Mouse (Mus musculus): Measurements from ENCODE around the gene Gm26661. TPM values are rescaled to one million over a fixed set of nuclear protein-coding genes. Genes with fewer than 3 reads are reported as not detected.

Gm26661 gene
- polyA plus RNA-seq, 1 experiment from 2014 or later: not detected

DNA sequence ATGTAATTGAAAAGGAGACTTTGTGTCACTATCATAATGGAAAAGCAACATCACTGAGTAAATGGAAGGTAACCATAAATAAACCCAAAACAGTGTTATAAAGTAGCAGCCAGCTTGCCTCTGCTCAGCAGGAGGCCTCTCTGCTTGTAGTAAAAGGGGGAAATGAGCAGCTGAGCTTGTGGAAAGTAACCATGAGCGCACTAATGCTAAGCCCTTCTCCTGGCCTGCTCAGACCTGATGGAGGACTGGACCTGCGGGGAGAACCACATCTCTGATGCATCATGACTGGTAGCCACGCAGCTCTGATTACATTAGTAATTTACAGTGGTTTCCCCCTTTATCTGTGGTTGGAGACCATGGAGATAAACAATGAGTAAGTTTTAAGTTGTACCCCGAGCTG, 42.1 kb downstream of the Gm26661 start:
- Histone ChIP-seq H3K9ac (ENCODE audit: low read length) (no peak overlapping the region), H3K4me1 (replicated peaks; ENCODE audit: control insufficient read depth, insufficient read depth) (no peaks in the 10 kb centered on the region), H3K4me2 (replicated peaks; ENCODE audit: low read depth) (no peak overlapping the region), H3K4me3 (ENCODE audit: low read depth, low read length) (no peak overlapping the region), H3K36me3 (ENCODE audit: control insufficient read depth, insufficient read depth, low read length) (no peaks in the 10 kb centered on the region), H3K27me3 (ENCODE audit: control insufficient read depth, insufficient read depth, low read length) (no peaks in the 10 kb centered on the region), H3K9me3 (ENCODE audit: control insufficient read depth, low read length) (no peaks in the 10 kb centered on the region), H3K27ac (replicated peaks) (no peak overlapping the region)
- no peak for TF ChIP-seq EP300 (optimal IDR thresholded peaks at IDR 0.05)
- no peak for TF ChIP-seq CTCF (IDR thresholded peaks at IDR 0.05; ENCODE audit: low read depth)
- 75% methylated on average over 4 of the region's 4 CpGs for WGBS
- DNase-seq (ENCODE audit: low spot score): no peak
- no peak for ATAC-seq (ENCODE audit: low FRiP score, low TSS enrichment)

DNA sequence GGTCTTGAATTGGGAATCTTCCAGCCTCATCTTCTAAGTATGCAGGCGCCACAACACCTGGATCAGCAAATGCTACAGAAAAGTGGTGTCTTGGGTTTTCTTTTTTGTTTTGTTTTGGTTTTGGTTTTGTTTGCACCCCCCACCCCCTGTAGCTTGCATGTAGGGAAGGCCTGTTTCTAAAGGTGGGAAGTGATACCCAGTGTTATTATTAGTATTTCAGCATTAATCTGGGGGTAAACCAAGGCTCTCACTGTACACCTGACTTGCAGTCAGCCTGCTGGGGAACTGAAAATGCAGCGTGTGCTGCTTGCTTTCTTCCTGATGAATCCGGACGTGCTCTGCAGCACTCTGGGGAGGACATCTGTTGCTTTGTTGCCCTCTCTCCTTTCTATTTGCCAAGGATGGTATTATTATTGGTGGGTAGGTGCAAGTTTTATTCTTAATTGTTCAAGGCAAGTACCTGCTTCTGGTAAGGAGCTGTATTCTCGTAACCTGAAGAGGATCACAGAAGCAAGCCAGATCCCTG, 47.2 kb downstream of the Gm26661 start:
- Histone ChIP-seq H3K4me3 (ENCODE audit: low read depth, low read length) (no peak overlapping the region), H3K9ac (ENCODE audit: low read length) (no peak overlapping the region), H3K4me1 (replicated peaks; ENCODE audit: control insufficient read depth, insufficient read depth) (no peaks in the 10 kb centered on the region), H3K27ac (replicated peaks) (no peak overlapping the region), H3K27me3 (ENCODE audit: control insufficient read depth, insufficient read depth, low read length) (no peaks in the 10 kb centered on the region), H3K4me2 (replicated peaks; ENCODE audit: low read depth) (no peak overlapping the region), H3K36me3 (ENCODE audit: control insufficient read depth, insufficient read depth, low read length) (no peaks in the 10 kb centered on the region), H3K9me3 (ENCODE audit: control insufficient read depth, low read length) (no peaks in the 10 kb centered on the region)
- WGBS: 75% methylated on average over 5 of the region's 5 CpGs
- TF ChIP-seq CTCF (IDR thresholded peaks at IDR 0.05; ENCODE audit: low read depth): no peak
- TF ChIP-seq EP300 (optimal IDR thresholded peaks at IDR 0.05): no peak
- no peak for DNase-seq (ENCODE audit: low spot score)
- ATAC-seq (ENCODE audit: low FRiP score, low TSS enrichment): no peak

GRCm38 (mm10) chr14:7839950-7840514, 48.6 kb downstream of the Gm26661 start:
- Histone ChIP-seq H3K9ac (ENCODE audit: low read length) (no peak overlapping the region), H3K27ac (replicated peaks) (no peak overlapping the region), H3K4me2 (replicated peaks; ENCODE audit: low read depth) (no peak overlapping the region), H3K27me3 (ENCODE audit: control insufficient read depth, insufficient read depth, low read length) (no peaks in the 10 kb centered on the region), H3K36me3 (ENCODE audit: control insufficient read depth, insufficient read depth, low read length) (no peaks in the 10 kb centered on the region), H3K4me3 (ENCODE audit: low read depth, low read length) (no peak overlapping the region), H3K9me3 (ENCODE audit: control insufficient read depth, low read length) (no peaks in the 10 kb centered on the region), H3K4me1 (replicated peaks; ENCODE audit: control insufficient read depth, insufficient read depth) (no peaks in the 10 kb centered on the region)
- ATAC-seq (ENCODE audit: low FRiP score, low TSS enrichment): no peak
- DNase-seq (ENCODE audit: low spot score): no peak
- no peak for TF ChIP-seq EP300 (optimal IDR thresholded peaks at IDR 0.05)
- TF ChIP-seq CTCF (IDR thresholded peaks at IDR 0.05; ENCODE audit: low read depth): no peak
- WGBS: 42% methylated on average over 8 of the region's 8 CpGs

Other genes with a start within 250 kb of the Gm26661 start
- 0.10 and 0.19 TPM in 2 replicates for gene Gm3558, start 223.0 kb upstream of the Gm26661 start, polyA plus RNA-seq (2015; fragmentation: Nextera tagmentation; extraction: Ambion mirVana)
- gene Gm10338, start 196.0 kb upstream of the Gm26661 start, polyA plus RNA-seq (2015; fragmentation: Nextera tagmentation; extraction: Ambion mirVana): not detected in 2 replicates
- not detected in 2 replicates for gene Gm10128, start 147.6 kb upstream of the Gm26661 start, polyA plus RNA-seq (2015; fragmentation: Nextera tagmentation; extraction: Ambion mirVana)
- 8.3 and 8.8 TPM in 2 replicates for gene Flnb, start 26.4 kb downstream of the Gm26661 start, polyA plus RNA-seq (2015; fragmentation: Nextera tagmentation; extraction: Ambion mirVana)
- not detected in 2 replicates for gene Gm45521, start 165.7 kb downstream of the Gm26661 start, polyA plus RNA-seq (2015; fragmentation: Nextera tagmentation; extraction: Ambion mirVana)
- 3.7 and 3.8 TPM in 2 replicates for gene Dnase1l3, start 203.0 kb downstream of the Gm26661 start, polyA plus RNA-seq (2015; fragmentation: Nextera tagmentation; extraction: Ambion mirVana)
- gene Abhd6, start 211.3 kb downstream of the Gm26661 start, polyA plus RNA-seq (2015; fragmentation: Nextera tagmentation; extraction: Ambion mirVana): 90.2 and 91.7 TPM in 2 replicates

Measured in stomach, postnatal 0 days (tissue).